Mouse (Mus musculus) CH12.LX (cell line): ENCODE data around the gene Gm20388. TPM values are rescaled to one million over a fixed set of nuclear protein-coding genes. Genes with fewer than 3 reads are reported as not detected.
A peak's percentile ranks its signal among the peaks of the same experiment; 100 is the strongest.

Experiments used
- DNase-seq: peaks from one replicate; pipeline ENCODE4 v3.0.0-alpha.2; 2013; ENCODE audit errors: extremely low read depth
- H3K27ac ChIP-seq: 2 replicates; pipeline ENCODE4 v1.5.1; 2012; ENCODE audit warnings: low read depth, mild to moderate bottlenecking, control low read depth, moderate library complexity; ENCODE audit not compliant: insufficient read depth
- H3K27me3 ChIP-seq: replicated peaks from 2 replicates; pipeline ENCODE3; 2012; ENCODE audit warnings: inconsistent platforms
- H3K36me3 ChIP-seq, 2 experiments: replicated peaks in 1 of 2; 2 replicates each; pipeline versions ENCODE3 to v1.6.1; 2012; ENCODE audit warnings: inconsistent platforms in 1 of 2, low read length in 1 of 2, mild to moderate bottlenecking in 1 of 2, mixed read lengths in 1 of 2, moderate library complexity in 1 of 2; ENCODE audit not compliant: control insufficient read depth in 1 of 2, insufficient read depth in 1 of 2
- H3K4me1 ChIP-seq, 2 experiments: 2 replicates each; pipeline ENCODE4 v1.6.1; 2012; ENCODE audit warnings: inconsistent platforms in 1 of 2, moderate library complexity in 1 of 2; ENCODE audit not compliant: insufficient read depth in 2 of 2, control insufficient read depth in 1 of 2
- H3K4me2 ChIP-seq: 2 replicates; pipeline ENCODE4 v1.6.1; 2012; ENCODE audit warnings: low read depth, mild to moderate bottlenecking, control low read depth; ENCODE audit not compliant: poor library complexity, insufficient read depth, severe bottlenecking
- H3K4me3 ChIP-seq, 3 experiments: fragments of 150-350 bp in 1 of 3; sonication (generic) in 1 of 3; replicated peaks in 1 of 3; 2 replicates each; pipeline versions ENCODE3 to v1.5.1; 2011 to 2012; ENCODE audit warnings: low read depth in 2 of 3, low read length in 2 of 3, mild to moderate bottlenecking in 2 of 3, moderate library complexity in 2 of 3, control low read depth in 1 of 3, improper control_type of control experiment in 1 of 3, inconsistent platforms in 1 of 3, mixed read lengths in 1 of 3; ENCODE audit not compliant: poor library complexity in 1 of 3
- H3K79me2 ChIP-seq: replicated peaks from 2 replicates; pipeline ENCODE4 v1.6.1; 2012; ENCODE audit warnings: mild to moderate bottlenecking, moderate library complexity; ENCODE audit not compliant: control insufficient read depth, poor library complexity, insufficient read depth, severe bottlenecking; ENCODE audit errors: extremely low read depth
- H3K9ac ChIP-seq: 2 replicates; pipeline ENCODE4 v1.6.1; 2012; ENCODE audit warnings: low read depth, mild to moderate bottlenecking, control low read depth, moderate library complexity; ENCODE audit not compliant: insufficient read depth
- H3K9me3 ChIP-seq: replicated peaks from 2 replicates; pipeline ENCODE3; 2012; ENCODE audit warnings: low read length, inconsistent platforms, mixed read lengths
- BHLHE40 ChIP-seq: IDR thresholded peaks from 2 replicates; pipeline ENCODE4 v1.6.1; 2011; ENCODE audit warnings: mild to moderate bottlenecking, low read depth, low read length, improper control_type of control experiment
- CHD2 ChIP-seq: IDR thresholded peaks from 2 replicates; pipeline ENCODE4 v1.6.1; 2011; ENCODE audit warnings: low read length, improper control_type of control experiment
- CTCF ChIP-seq, 2 experiments: IDR thresholded peaks in 1 of 2; conservative IDR thresholded peaks in 1 of 2; 2 replicates each; pipeline ENCODE4 v1.5.1; 2011 to 2012; ENCODE audit warnings: low read depth in 2 of 2, low read length in 2 of 2, improper control_type of control experiment in 1 of 2, inconsistent platforms in 1 of 2, mild to moderate bottlenecking in 1 of 2, moderate library complexity in 1 of 2
- ELF1 ChIP-seq: IDR thresholded peaks from 2 replicates; pipeline ENCODE4 v1.6.1; 2014; ENCODE audit warnings: low read depth, mild to moderate bottlenecking, inconsistent platforms, low read length, improper control_type of control experiment
- EP300 ChIP-seq: IDR thresholded peaks from 2 replicates; pipeline ENCODE4 v1.6.1; 2011; ENCODE audit warnings: low read length, improper control_type of control experiment
- ETS1 ChIP-seq: conservative IDR thresholded peaks from 2 replicates; pipeline ENCODE4 v1.6.1; 2012; ENCODE audit warnings: low read depth, mild to moderate bottlenecking, inconsistent platforms, low read length, improper control_type of control experiment, moderate library complexity
- GABPA ChIP-seq: IDR thresholded peaks from 2 replicates; pipeline ENCODE4 v1.6.1; 2012; ENCODE audit warnings: low read depth, low read length, improper control_type of control experiment, inconsistent platforms; ENCODE audit not compliant: insufficient replicate concordance
- HCFC1 ChIP-seq: IDR thresholded peaks from 2 replicates; pipeline ENCODE4 v1.6.1; 2012; ENCODE audit warnings: low read depth, mild to moderate bottlenecking, inconsistent platforms, low read length, improper control_type of control experiment
- JUN ChIP-seq: IDR thresholded peaks from 2 replicates; pipeline ENCODE4 v1.6.1; 2011; ENCODE audit warnings: low read depth, mild to moderate bottlenecking, low read length, improper control_type of control experiment, moderate library complexity; ENCODE audit not compliant: insufficient read depth
- JUND ChIP-seq: conservative IDR thresholded peaks from 2 replicates; pipeline ENCODE4 v1.6.1; 2011; ENCODE audit warnings: low read depth, low read length, improper control_type of control experiment
- MAZ ChIP-seq: IDR thresholded peaks from 2 replicates; pipeline ENCODE4 v1.6.1; 2012; ENCODE audit warnings: low read depth, mild to moderate bottlenecking, inconsistent platforms, low read length, improper control_type of control experiment, moderate library complexity
- MYC ChIP-seq: IDR thresholded peaks from 2 replicates; pipeline ENCODE4 v1.6.1; 2011; ENCODE audit warnings: low read depth, mild to moderate bottlenecking, improper control_type of control experiment, low read length
- NELFE ChIP-seq: IDR thresholded peaks from 2 replicates; pipeline ENCODE4 v1.6.1; 2011; ENCODE audit warnings: low read depth, low read length, improper control_type of control experiment
- POLR2A ChIP-seq: IDR thresholded peaks from 2 replicates; pipeline ENCODE4 v1.6.1; 2011; ENCODE audit warnings: low read depth, mild to moderate bottlenecking, improper control_type of control experiment, low read length
- POLR2AphosphoS2 ChIP-seq: IDR thresholded peaks from 2 replicates; pipeline ENCODE4 v1.6.1; 2011; ENCODE audit warnings: low read depth, low read length, improper control_type of control experiment
- RAD21 ChIP-seq: IDR thresholded peaks from 2 replicates; pipeline ENCODE4 v1.6.1; 2011; ENCODE audit warnings: low read depth, mild to moderate bottlenecking, low read length, improper control_type of control experiment, moderate library complexity
- SMC3 ChIP-seq: IDR thresholded peaks from 2 replicates; pipeline ENCODE4 v1.6.1; 2011; ENCODE audit warnings: low read depth, low read length, improper control_type of control experiment
- TCF12 ChIP-seq: IDR thresholded peaks from 2 replicates; pipeline ENCODE4 v1.6.1; 2014; ENCODE audit warnings: low read depth, mild to moderate bottlenecking, inconsistent platforms, low read length, improper control_type of control experiment
- UBTF ChIP-seq: IDR thresholded peaks from 2 replicates; pipeline ENCODE4 v1.6.1; 2012; ENCODE audit warnings: low read depth, mild to moderate bottlenecking, inconsistent platforms, low read length, improper control_type of control experiment, moderate library complexity
- USF1 ChIP-seq: IDR thresholded peaks from 2 replicates; pipeline ENCODE4 v1.6.1; 2014; ENCODE audit warnings: low read depth, mild to moderate bottlenecking, inconsistent platforms, low read length, improper control_type of control experiment
- ZC3H11A ChIP-seq: IDR thresholded peaks from 2 replicates; pipeline ENCODE4 v1.6.1; 2012; ENCODE audit warnings: low read depth, mild to moderate bottlenecking, inconsistent platforms, low read length, improper control_type of control experiment
- dilution Hi-C: fragments of 300-500 bp; cut with MboI; formaldehyde crosslinking; loops from 2 replicates; pipeline ENCODE4 v1.14.3; 2020; ENCODE audit warnings: low sequenced_read_pairs; ENCODE audit not compliant: extremely low pct_unique_long_range_greater_than_20kb, extremely low pct_ligation_motif_present
- in situ Hi-C: fragments of 300-500 bp; cut with MboI; formaldehyde crosslinking; loops from 3 replicates; pipeline ENCODE4 v1.14.3; 2019; ENCODE audit warnings: low sequenced_read_pairs, low pct_ligation_motif_present, low pct_unique_long_range_greater_than_20kb, mixed read lengths
- polyA plus RNA-seq: library from polyadenylated mRNA; unstranded; fragments of >175 nt; gene quantifications from 2 replicates; pipeline ENCODE4 v1.2.1, GENCODE M21; 2012; ENCODE audit warnings: low read depth; ENCODE audit not compliant: insufficient read length
- total RNA-seq, 2 experiments: library from RNA; depleted of rRNA; stranded (reverse); fragments of 300-350 nt in 1 of 2; fragments of >200 nt in 1 of 2; gene quantifications; 2 replicates each; pipeline ENCODE4 v1.2.3; 2012 to 2014

Gm20388 gene
- total and polyA plus RNA-seq, 3 experiments = 14.8 to 26.3 (median 22.2) TPM

- peak; percentile 66 for DNase-seq
- H3K9ac ChIP-seq = no peak overlapping the region
Observed at GRCm38 (mm10) chr8:120078080-120078479, 167.4 kb downstream of the Gm20388 start.

GRCm38 (mm10) chr8:120079361-120079760 is 168.7 kb downstream of the Gm20388 start:
- Histone ChIP-seq H3K4me3 (no peak overlapping the region), H3K9me3 (no peaks in the 10 kb centered on the region), H3K4me1 (peaks cover 19 to 37% of the 10 kb centered on the region in 2 experiments), H3K27ac (no peak overlapping the region), H3K4me2 (no peak overlapping the region), H3K9ac (no peak overlapping the region), H3K27me3 (peaks cover 27% of the 10 kb centered on the region), H3K36me3 (peaks cover 21 to 31% of the 10 kb centered on the region in 2 experiments), H3K79me2 (no peaks in the 10 kb centered on the region)
- TF ChIP-seq POLR2AphosphoS2 (no peak), ETS1 (no peak), EP300 (no peak), BHLHE40 (no peak), MAZ (no peak), USF1 (no peak), RAD21 (no peak), JUN (no peak), CHD2 (no peak), POLR2A (no peak), UBTF (no peak)
- dilution Hi-C loops (no loop called here), in situ Hi-C loops (loop anchor here (5.0 kb wide), 1 partner anchor 132 kb away; no protein-coding TSS in a partner anchor)
- no peak for DNase-seq

More at GRCm38 (mm10) chr8:120078080-120078479, 167.4 kb downstream of the Gm20388 start:
- TF ChIP-seq CTCF (conservative IDR thresholded peaks at IDR 0.05 in 1 of 2, IDR thresholded peaks at IDR 0.05 in 1 of 2; ENCODE audit: low read depth in 2 of 2, low read length in 2 of 2) (peak; percentile 36 to 78), MYC (no peak), RAD21 (peak; percentile 61), NELFE (no peak), ELF1 (peak; percentile 30; the same call in 1 of the 2 replicates), GABPA (no peak), USF1 (no peak), TCF12 (no peak), ZC3H11A (no peak), JUND (no peak), HCFC1 (no peak), SMC3 (peak; percentile 71), POLR2AphosphoS2 (no peak)
- dilution Hi-C loops = no loop called here
- no peak overlapping the region for H3K27ac ChIP-seq
- H3K4me3 ChIP-seq = no peak overlapping the region
- no peaks in the 10 kb centered on the region for H3K9me3 ChIP-seq
- H3K79me2 ChIP-seq = no peaks in the 10 kb centered on the region
- in situ Hi-C loops = loop anchor here (5.0 kb wide), 1 partner anchor 131 kb away; no protein-coding TSS in a partner anchor
- H3K4me1 ChIP-seq = peaks cover 19 to 37% of the 10 kb centered on the region in 2 experiments
- H3K4me2 ChIP-seq = no peak overlapping the region
- peaks cover 39% of the 10 kb centered on the region for H3K27me3 ChIP-seq
- peaks cover 13 to 23% of the 10 kb centered on the region in 2 experiments for H3K36me3 ChIP-seq
